Mouse (Mus musculus): Measurements from ENCODE around the gene Mettl2. TPM values are rescaled to one million over a fixed set of nuclear protein-coding genes. Genes with fewer than 3 reads are reported as not detected.

Gene Mettl2
- polyA plus RNA-seq, 1 experiment from 2014 or later, result 15.0 TPM

DNA sequence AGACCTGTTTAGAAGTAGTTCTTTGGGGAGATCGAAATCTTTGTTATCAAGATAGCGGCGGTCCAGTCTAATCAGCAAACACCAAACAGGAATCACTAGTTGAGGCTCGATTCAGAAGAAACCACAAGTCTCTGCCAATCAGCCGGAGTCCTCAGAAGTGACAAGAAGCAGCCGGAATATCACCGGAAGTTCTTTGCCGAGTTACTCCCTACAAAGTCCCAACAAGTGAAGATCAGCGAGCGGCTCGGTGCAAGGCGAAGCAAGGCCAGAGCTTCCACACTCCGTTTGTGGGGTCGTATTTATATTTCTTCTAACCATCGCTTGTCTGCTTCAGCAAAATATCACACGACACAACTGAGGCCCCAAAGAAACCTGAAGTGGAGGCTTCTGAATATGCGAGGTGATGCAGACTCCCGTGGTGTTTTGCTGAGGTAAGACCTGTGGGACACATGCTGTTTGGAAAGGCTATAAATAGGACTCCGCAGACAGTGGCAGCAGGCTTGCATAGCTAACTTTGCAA is 30.6 kb downstream of the Mettl2 start:
- no peaks in the 10 kb centered on the region for H3K4me1 ChIP-seq (replicated peaks; ENCODE audit: control insufficient read depth, insufficient read depth)
- H3K27me3 ChIP-seq (ENCODE audit: control insufficient read depth, insufficient read depth, low read length), result no peaks in the 10 kb centered on the region
- H3K27ac ChIP-seq (replicated peaks), result no peak overlapping the region
- no peak overlapping the region for H3K4me3 ChIP-seq (ENCODE audit: low read depth, low read length)
- no peak overlapping the region for H3K9ac ChIP-seq (ENCODE audit: low read length)
- H3K4me2 ChIP-seq (replicated peaks; ENCODE audit: low read depth), result no peak overlapping the region
- ATAC-seq (ENCODE audit: low FRiP score, low TSS enrichment), result no peak
- TF ChIP-seq CTCF (IDR thresholded peaks at IDR 0.05; ENCODE audit: low read depth) (no peak), EP300 (optimal IDR thresholded peaks at IDR 0.05) (no peak)
- H3K9me3 ChIP-seq (ENCODE audit: control insufficient read depth, low read length), result no peaks in the 10 kb centered on the region
- WGBS, result 83% methylated on average over 19 of the region's 19 CpGs
- no peaks in the 10 kb centered on the region for H3K36me3 ChIP-seq (ENCODE audit: control insufficient read depth, insufficient read depth, low read length)
- no peak for DNase-seq (ENCODE audit: low spot score)

DNA sequence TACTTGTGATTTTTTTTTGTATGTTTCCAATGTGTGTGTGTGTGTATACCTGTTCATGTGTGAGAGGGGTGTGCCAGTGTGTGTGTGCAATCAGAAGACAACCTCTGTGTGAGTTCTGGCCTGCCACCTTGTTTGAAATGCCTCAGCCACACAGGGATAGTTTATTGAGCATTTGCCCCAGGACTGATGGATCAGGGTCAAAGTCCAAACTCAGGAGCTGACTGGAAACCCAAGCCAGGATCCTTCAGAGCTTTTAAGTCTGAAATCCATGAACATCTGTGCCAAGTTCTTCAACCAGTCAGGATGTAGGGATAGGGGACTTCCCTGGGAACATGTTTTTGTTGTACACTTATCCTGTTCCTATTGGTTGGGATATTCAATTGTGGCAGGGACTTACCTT is 31.8 kb downstream of the Mettl2 start:
- Histone ChIP-seq H3K9me3 (ENCODE audit: control insufficient read depth, low read length) (no peaks in the 10 kb centered on the region), H3K27me3 (ENCODE audit: control insufficient read depth, insufficient read depth, low read length) (no peaks in the 10 kb centered on the region), H3K36me3 (ENCODE audit: control insufficient read depth, insufficient read depth, low read length) (no peaks in the 10 kb centered on the region), H3K9ac (ENCODE audit: low read length) (no peak overlapping the region), H3K27ac (replicated peaks) (no peak overlapping the region), H3K4me1 (replicated peaks; ENCODE audit: control insufficient read depth, insufficient read depth) (no peaks in the 10 kb centered on the region), H3K4me3 (ENCODE audit: low read depth, low read length) (no peak overlapping the region), H3K4me2 (replicated peaks; ENCODE audit: low read depth) (no peak overlapping the region)
- DNase-seq (ENCODE audit: low spot score) (no peak), ATAC-seq (ENCODE audit: low FRiP score, low TSS enrichment) (no peak)
- TF ChIP-seq CTCF (IDR thresholded peaks at IDR 0.05; ENCODE audit: low read depth) (no peak), EP300 (optimal IDR thresholded peaks at IDR 0.05) (no peak)

DNA sequence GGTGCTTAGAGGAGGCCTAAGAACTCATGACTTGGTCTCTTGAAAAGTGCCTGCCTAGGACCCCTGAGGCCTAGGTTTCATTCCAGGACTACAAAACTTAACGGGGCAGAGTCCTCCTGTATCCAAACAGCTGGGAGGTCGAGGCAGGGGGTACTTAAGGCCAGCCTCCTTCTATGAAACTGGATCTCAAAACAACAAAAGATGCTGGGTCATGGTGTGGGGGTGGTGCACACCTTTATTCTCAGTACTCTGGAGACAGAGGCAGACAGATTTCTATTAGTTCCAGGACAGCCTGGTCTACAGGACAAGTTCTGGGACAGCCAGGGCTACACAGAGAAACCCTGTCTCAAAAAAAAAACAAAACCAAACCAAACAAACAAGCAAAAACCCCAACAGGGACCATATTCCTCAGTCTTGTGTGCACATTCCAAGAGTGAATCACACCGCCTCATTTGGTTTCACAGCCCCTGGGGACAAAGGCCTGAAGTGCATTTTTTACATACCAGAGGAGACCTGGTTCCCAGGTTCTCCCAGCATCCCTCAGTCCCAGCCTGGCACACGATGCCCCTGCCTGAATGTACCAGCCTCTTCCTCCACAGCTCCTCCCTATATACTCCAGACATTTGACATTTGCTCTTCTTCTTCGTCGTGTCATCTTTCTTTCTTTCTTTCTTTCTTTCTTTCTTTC is 33.6 kb downstream of the Mettl2 start:
- H3K27me3 ChIP-seq (ENCODE audit: control insufficient read depth, insufficient read depth, low read length), result no peaks in the 10 kb centered on the region
- WGBS, result 54% methylated on average over 6 of the region's 6 CpGs
- H3K36me3 ChIP-seq (ENCODE audit: control insufficient read depth, insufficient read depth, low read length), result no peaks in the 10 kb centered on the region
- TF ChIP-seq CTCF (IDR thresholded peaks at IDR 0.05; ENCODE audit: low read depth) (no peak), EP300 (optimal IDR thresholded peaks at IDR 0.05) (no peak)
- H3K4me1 ChIP-seq (replicated peaks; ENCODE audit: control insufficient read depth, insufficient read depth), result no peaks in the 10 kb centered on the region
- no peak overlapping the region for H3K4me3 ChIP-seq (ENCODE audit: low read depth, low read length)
- no peak for ATAC-seq (ENCODE audit: low FRiP score, low TSS enrichment)
- H3K9ac ChIP-seq (ENCODE audit: low read length), result no peak overlapping the region
- no peak for DNase-seq (ENCODE audit: low spot score)
- H3K4me2 ChIP-seq (replicated peaks; ENCODE audit: low read depth), result no peak overlapping the region
- H3K27ac ChIP-seq (replicated peaks), result no peak overlapping the region
- H3K9me3 ChIP-seq (ENCODE audit: control insufficient read depth, low read length), result no peaks in the 10 kb centered on the region

DNA sequence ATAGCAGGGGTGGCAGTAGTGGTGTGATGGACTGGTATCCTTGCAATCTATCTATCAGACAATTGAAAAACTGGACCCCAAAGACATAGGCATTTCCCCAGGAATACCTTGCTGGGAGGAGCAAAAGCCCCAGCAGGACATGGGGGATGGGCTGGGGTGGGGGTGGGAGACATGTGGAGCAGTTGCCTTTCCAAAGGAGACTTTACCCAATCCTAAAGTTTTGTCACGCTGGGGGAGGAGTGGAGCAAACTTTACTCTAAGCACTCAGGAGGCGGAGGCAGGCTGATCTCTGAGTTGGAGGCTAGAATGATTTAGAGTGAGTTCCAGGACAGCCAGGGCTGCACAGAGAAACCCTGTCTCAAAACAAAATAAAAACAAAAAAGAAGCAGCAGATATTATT is 35.2 kb downstream of the Mettl2 start:
- ATAC-seq (ENCODE audit: low FRiP score, low TSS enrichment) (no peak), DNase-seq (ENCODE audit: low spot score) (no peak)
- WGBS, result 93% methylated on average over 2 of the region's 2 CpGs
- Histone ChIP-seq H3K27me3 (ENCODE audit: control insufficient read depth, insufficient read depth, low read length) (no peaks in the 10 kb centered on the region), H3K9ac (ENCODE audit: low read length) (no peak overlapping the region), H3K4me3 (ENCODE audit: low read depth, low read length) (no peak overlapping the region), H3K36me3 (ENCODE audit: control insufficient read depth, insufficient read depth, low read length) (no peaks in the 10 kb centered on the region), H3K4me2 (replicated peaks; ENCODE audit: low read depth) (no peak overlapping the region), H3K9me3 (ENCODE audit: control insufficient read depth, low read length) (no peaks in the 10 kb centered on the region), H3K4me1 (replicated peaks; ENCODE audit: control insufficient read depth, insufficient read depth) (no peaks in the 10 kb centered on the region), H3K27ac (replicated peaks) (no peak overlapping the region)
- TF ChIP-seq CTCF (IDR thresholded peaks at IDR 0.05; ENCODE audit: low read depth) (no peak), EP300 (optimal IDR thresholded peaks at IDR 0.05) (no peak)

DNA sequence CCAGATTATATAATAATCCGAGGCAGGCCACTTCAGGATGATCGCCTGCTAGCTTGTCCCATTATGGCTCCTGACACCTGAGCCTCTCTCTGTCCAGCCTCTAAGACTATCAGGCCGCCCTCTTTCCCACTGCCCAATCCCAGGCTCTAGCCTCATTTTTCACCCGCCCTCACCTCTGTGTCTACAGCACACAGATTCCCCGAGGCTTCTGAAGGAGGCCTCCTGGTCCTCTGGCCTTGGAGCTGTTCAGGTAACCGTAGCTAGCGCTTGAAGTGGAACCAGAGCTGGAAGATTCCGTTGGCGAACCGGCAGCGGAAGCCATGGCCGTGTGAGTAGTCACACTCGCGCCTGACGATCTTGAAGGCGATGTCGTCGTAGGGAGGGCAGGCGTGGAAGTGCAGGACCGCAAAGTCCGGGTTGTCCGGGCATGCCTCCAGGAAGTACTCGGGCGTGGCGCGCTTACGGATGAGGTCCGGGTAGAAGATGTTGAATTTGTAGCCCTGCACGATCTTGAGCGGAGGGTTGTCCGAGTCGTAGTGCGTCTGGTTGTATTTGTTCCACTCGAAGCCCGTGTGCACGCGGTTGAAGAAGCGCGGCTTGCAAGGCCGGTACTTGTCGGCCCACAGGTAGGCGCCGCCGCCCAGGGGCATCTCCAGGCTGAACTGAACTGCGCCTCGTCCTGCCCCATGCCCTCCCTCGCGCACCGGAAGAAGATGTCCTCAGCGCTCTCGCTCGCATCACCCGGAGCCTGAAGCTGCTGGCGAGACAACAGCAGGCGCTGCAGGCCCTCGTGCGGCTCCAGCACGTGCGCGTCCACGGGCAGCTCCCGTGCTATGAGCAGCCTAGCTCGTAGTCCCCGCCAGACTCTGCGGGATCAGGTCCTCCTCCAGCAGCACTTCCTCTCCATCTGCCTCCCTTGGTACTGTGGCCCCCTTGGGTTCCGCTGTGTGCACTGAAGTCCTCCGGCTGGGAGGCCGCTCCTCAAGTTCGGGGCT is 38.6 kb downstream of the Mettl2 start:
- no peaks in the 10 kb centered on the region for H3K4me1 ChIP-seq (replicated peaks; ENCODE audit: control insufficient read depth, insufficient read depth)
- H3K9ac ChIP-seq (ENCODE audit: low read length), result no peak overlapping the region
- no peak overlapping the region for H3K4me2 ChIP-seq (replicated peaks; ENCODE audit: low read depth)
- no peak overlapping the region for H3K4me3 ChIP-seq (ENCODE audit: low read depth, low read length)
- DNase-seq (ENCODE audit: low spot score), result no peak
- H3K9me3 ChIP-seq (ENCODE audit: control insufficient read depth, low read length), result no peaks in the 10 kb centered on the region
- TF ChIP-seq CTCF (IDR thresholded peaks at IDR 0.05; ENCODE audit: low read depth) (no peak), EP300 (optimal IDR thresholded peaks at IDR 0.05) (no peak)
- ATAC-seq (ENCODE audit: low FRiP score, low TSS enrichment), result no peak
- H3K27ac ChIP-seq (replicated peaks), result no peak overlapping the region
- H3K36me3 ChIP-seq (ENCODE audit: control insufficient read depth, insufficient read depth, low read length), result no peaks in the 10 kb centered on the region
- 76% methylated on average over 69 of the region's 69 CpGs for WGBS
- H3K27me3 ChIP-seq (ENCODE audit: control insufficient read depth, insufficient read depth, low read length), result no peaks in the 10 kb centered on the region

All from stomach, postnatal 0 days (tissue).